Mouse (Mus musculus): ENCODE measurements around the gene Hoxa9.

GRCm38 (mm10) chr6:52223939-52224760 is 6.7 kb downstream of the Hoxa9 start:
- no peak for TF ChIP-seq POLR2A (IDR thresholded peaks at IDR 0.05; ENCODE audit: insufficient read depth, low read depth, low read length)
- TF ChIP-seq CTCF (IDR thresholded peaks at IDR 0.05; ENCODE audit: insufficient read depth, low read depth, low read length): no peak

Data from olfactory bulb, adult 2 months (tissue).